Mouse (Mus musculus): ENCODE measurements around the gene Rnf216. TPM values are rescaled to one million over a fixed set of nuclear protein-coding genes. Genes with fewer than 3 reads are reported as not detected.

Rnf216 gene
- total and polyA plus RNA-seq, 3 experiments = 16.4 to 123 (median 30.8) TPM

DNA sequence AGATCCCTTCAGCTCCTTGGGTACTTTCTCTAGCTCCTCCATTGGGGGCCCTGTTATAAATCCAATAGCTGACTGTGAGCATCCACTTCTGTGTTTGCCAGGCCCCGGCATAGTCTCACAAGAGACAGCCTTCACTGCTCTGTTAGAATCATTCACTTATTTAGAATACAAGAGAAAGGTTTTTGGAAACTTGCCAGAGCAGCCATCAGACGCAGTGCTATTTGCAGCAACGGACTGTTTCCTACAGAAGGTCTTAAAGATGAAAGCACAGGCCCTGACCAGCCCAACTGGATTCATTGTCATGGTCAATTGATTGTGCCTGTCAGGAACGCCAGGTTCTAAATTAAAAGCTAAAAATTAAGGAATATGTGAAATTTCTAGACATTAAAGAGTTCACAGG, 63.0 kb downstream of the Rnf216 start:
- no peak for DNase-seq (ENCODE audit: low read depth, low spot score)
- H3K36me3 ChIP-seq (ENCODE audit: control insufficient read depth in 1 of 2, insufficient read depth in 2 of 2, low read length in 2 of 2) = peaks cover 4 to 36% of the 10 kb centered on the region in 2 experiments; a peak in 3 of 4 replicates
- H3K4me3 ChIP-seq (ENCODE audit: control insufficient read depth in 1 of 2, insufficient read depth in 1 of 2, low read depth in 2 of 2, low read length in 2 of 2) = no peak overlapping the region
- peaks cover 21 to 32% of the 10 kb centered on the region in 2 experiments for H3K4me1 ChIP-seq (ENCODE audit: control insufficient read depth in 1 of 2, insufficient read depth in 2 of 2, low read length in 2 of 2)
- no peak overlapping the region for H3K27ac ChIP-seq (ENCODE audit: control insufficient read depth, low read depth, low read length)
- no peaks in the 10 kb centered on the region for H3K27me3 ChIP-seq (ENCODE audit: control insufficient read depth in 1 of 2, insufficient read depth in 2 of 2, low read length in 2 of 2)
- no peaks in the 10 kb centered on the region for H3K79me2 ChIP-seq (ENCODE audit: control insufficient read depth, insufficient read depth, low read length, poor library complexity)
- no peak for TF ChIP-seq CHD1 (IDR thresholded peaks at IDR 0.05; ENCODE audit: low read depth, low read length)
- no peak for TF ChIP-seq ETS1 (IDR thresholded peaks at IDR 0.05; ENCODE audit: low read depth, low read length)
- TF ChIP-seq ZC3H11A (IDR thresholded peaks at IDR 0.05; ENCODE audit: low read depth, low read length) = no peak
- no peak for TF ChIP-seq SMC3 (IDR thresholded peaks at IDR 0.05; ENCODE audit: low read depth, low read length)
- no peak for TF ChIP-seq BHLHE40 (IDR thresholded peaks at IDR 0.05; ENCODE audit: borderline replicate concordance, low read depth, low read length)
- TF ChIP-seq TCF12 (IDR thresholded peaks at IDR 0.05; ENCODE audit: low read depth, low read length) = no peak
- TF ChIP-seq ZMIZ1 (IDR thresholded peaks at IDR 0.05; ENCODE audit: low read depth, low read length) = no peak
- TF ChIP-seq MYB (IDR thresholded peaks at IDR 0.05; ENCODE audit: low read depth, low read length) = no peak
- TF ChIP-seq POLR2A (IDR thresholded peaks at IDR 0.05; ENCODE audit: control insufficient read depth in 1 of 2, insufficient read depth in 1 of 2, low read depth in 1 of 2, low read length in 2 of 2, poor library complexity in 1 of 2) = no peak
- no peak for TF ChIP-seq USF2 (IDR thresholded peaks at IDR 0.05; ENCODE audit: borderline replicate concordance in 1 of 2, insufficient read depth in 1 of 2, low read depth in 1 of 2, low read length in 2 of 2)
- no peak for TF ChIP-seq MAX (IDR thresholded peaks at IDR 0.05; ENCODE audit: low read length)
- no peak for TF ChIP-seq NELFE (IDR thresholded peaks at IDR 0.05; ENCODE audit: low read depth, low read length)
- TF ChIP-seq NRF1 (IDR thresholded peaks at IDR 0.05; ENCODE audit: insufficient read depth, low read depth, low read length, poor library complexity, severe bottlenecking) = no peak
- TF ChIP-seq JUND (IDR thresholded peaks at IDR 0.05; ENCODE audit: low read depth, low read length) = no peak
- no peak for TF ChIP-seq RCOR1 (IDR thresholded peaks at IDR 0.05; ENCODE audit: low read depth, low read length)
- TF ChIP-seq SIN3A (IDR thresholded peaks at IDR 0.05; ENCODE audit: low read length) = no peak
- no peak for TF ChIP-seq USF1 (IDR thresholded peaks at IDR 0.05; ENCODE audit: low read depth, low read length)
- no peak for TF ChIP-seq HCFC1 (IDR thresholded peaks at IDR 0.05; ENCODE audit: low read depth, low read length)
- no peak for TF ChIP-seq ELF1 (IDR thresholded peaks at IDR 0.05; ENCODE audit: low read depth, low read length)
- H3K9me3 ChIP-seq (replicated peaks; ENCODE audit: insufficient read depth, low read length) = no peaks in the 10 kb centered on the region
- H3K9ac ChIP-seq (ENCODE audit: control insufficient read depth, low read depth, low read length, poor library complexity, severe bottlenecking) = no peak overlapping the region

DNA sequence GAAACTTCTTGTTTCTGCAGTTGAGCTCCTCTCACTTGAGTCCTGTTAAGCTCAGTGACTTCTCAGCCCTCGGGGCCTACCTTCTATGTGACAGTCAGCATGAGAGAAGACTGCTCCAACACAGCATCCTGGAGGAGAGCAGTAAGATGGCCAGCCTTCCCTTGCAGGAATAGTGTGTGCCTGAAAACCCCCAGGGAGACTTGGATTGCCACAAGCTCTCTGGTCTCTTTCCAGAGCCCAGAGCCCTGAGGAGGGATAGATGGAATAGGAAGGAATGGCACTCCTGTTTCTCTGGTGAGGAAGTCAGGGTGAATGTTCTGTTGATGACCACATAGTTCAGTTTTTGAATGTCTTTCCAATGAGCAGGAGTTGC, 63.8 kb downstream of the Rnf216 start:
- no peak overlapping the region for H3K27ac ChIP-seq (ENCODE audit: control insufficient read depth, low read depth, low read length)
- H3K79me2 ChIP-seq (ENCODE audit: control insufficient read depth, insufficient read depth, low read length, poor library complexity) = no peaks in the 10 kb centered on the region
- H3K9ac ChIP-seq (ENCODE audit: control insufficient read depth, low read depth, low read length, poor library complexity, severe bottlenecking) = no peak overlapping the region
- H3K27me3 ChIP-seq (ENCODE audit: control insufficient read depth in 1 of 2, insufficient read depth in 2 of 2, low read length in 2 of 2) = no peaks in the 10 kb centered on the region
- H3K9me3 ChIP-seq (replicated peaks; ENCODE audit: insufficient read depth, low read length) = no peaks in the 10 kb centered on the region
- peaks cover 20 to 26% of the 10 kb centered on the region in 2 experiments for H3K4me1 ChIP-seq (ENCODE audit: control insufficient read depth in 1 of 2, insufficient read depth in 2 of 2, low read length in 2 of 2)
- H3K4me3 ChIP-seq (ENCODE audit: control insufficient read depth in 1 of 2, insufficient read depth in 1 of 2, low read depth in 2 of 2, low read length in 2 of 2) = no peak overlapping the region
- peaks cover 8 to 29% of the 10 kb centered on the region in 2 experiments; a peak in 3 of 4 replicates for H3K36me3 ChIP-seq (ENCODE audit: control insufficient read depth in 1 of 2, insufficient read depth in 2 of 2, low read length in 2 of 2)
- no peak for DNase-seq (ENCODE audit: low read depth, low spot score)
- TF ChIP-seq GABPA (IDR thresholded peaks at IDR 0.05; ENCODE audit: low read depth, low read length) = no peak
- TF ChIP-seq BHLHE40 (IDR thresholded peaks at IDR 0.05; ENCODE audit: borderline replicate concordance, low read depth, low read length) = no peak
- no peak for TF ChIP-seq CHD1 (IDR thresholded peaks at IDR 0.05; ENCODE audit: low read depth, low read length)
- TF ChIP-seq UBTF (IDR thresholded peaks at IDR 0.05; ENCODE audit: borderline replicate concordance, insufficient read depth, low read depth, low read length) = no peak
- TF ChIP-seq POLR2A (IDR thresholded peaks at IDR 0.05; ENCODE audit: control insufficient read depth in 1 of 2, insufficient read depth in 1 of 2, low read depth in 1 of 2, low read length in 2 of 2, poor library complexity in 1 of 2) = no peak
- no peak for TF ChIP-seq USF2 (IDR thresholded peaks at IDR 0.05; ENCODE audit: borderline replicate concordance in 1 of 2, insufficient read depth in 1 of 2, low read depth in 1 of 2, low read length in 2 of 2)
- no peak for TF ChIP-seq JUND (IDR thresholded peaks at IDR 0.05; ENCODE audit: low read depth, low read length)
- TF ChIP-seq KAT2A (conservative IDR thresholded peaks at IDR 0.05; ENCODE audit: low read depth, low read length) = no peak
- TF ChIP-seq ETS1 (IDR thresholded peaks at IDR 0.05; ENCODE audit: low read depth, low read length) = no peak
